Mouse (Mus musculus) midbrain, embryonic 12.5 days (tissue): ENCODE data around the gene Ube4b. TPM values are rescaled to one million over a fixed set of nuclear protein-coding genes. Genes with fewer than 3 reads are reported as not detected.

Experiments used
- ATAC-seq: fragments of 200-750 bp; cut with Nextera tagmentation; 2 replicates; pipeline ENCODE4 v1.8.0; 2017; ENCODE audit warnings: low read depth, moderate TSS enrichment, moderate library complexity; ENCODE audit not compliant: low FRiP score
- H3K27ac ChIP-seq: fragments of 300-500 bp; sonication (generic); replicated peaks from 2 replicates; pipeline ENCODE4 v1.5.1; 2016; ENCODE audit warnings: mild to moderate bottlenecking
- H3K27me3 ChIP-seq: fragments of 300-500 bp; sonication (generic); 2 replicates; pipeline ENCODE4 v1.6.1; 2016; ENCODE audit warnings: mild to moderate bottlenecking
- H3K36me3 ChIP-seq: fragments of 300-500 bp; sonication (generic); 2 replicates; pipeline ENCODE4 v1.6.1; 2016
- H3K4me1 ChIP-seq: fragments of 300-500 bp; sonication (generic); 2 replicates; pipeline ENCODE4 v1.6.1; 2016
- H3K4me2 ChIP-seq: fragments of 300-500 bp; sonication (generic); replicated peaks from 2 replicates; pipeline ENCODE4 v1.6.1; 2016; ENCODE audit warnings: mild to moderate bottlenecking, moderate library complexity
- H3K4me3 ChIP-seq: fragments of 300-500 bp; sonication (generic); 2 replicates; pipeline ENCODE4 v1.5.1; 2016; ENCODE audit warnings: mild to moderate bottlenecking
- H3K9ac ChIP-seq: fragments of 300-500 bp; sonication (generic); replicated peaks from 2 replicates; pipeline ENCODE4 v1.6.1; 2016; ENCODE audit warnings: mild to moderate bottlenecking, moderate library complexity
- H3K9me3 ChIP-seq: fragments of 300-500 bp; sonication (generic); 2 replicates; pipeline ENCODE4 v1.6.1; 2016; ENCODE audit warnings: mild to moderate bottlenecking
- WGBS: fragments of 180-500 bp; shearing (Covaris S2); methylation state at CpG from one replicate; pipeline ENCODE4 v1.1.7; 2016; 5-methylcytosine and 5-hydroxymethylcytosine counted together
- polyA plus RNA-seq: library from polyadenylated mRNA; unstranded; fragments of >200 nt; fragmentation: Nextera tagmentation; extraction: Ambion mirVana; gene quantifications from 2 replicates; pipeline ENCODE4 v1.2.1, GENCODE M21; 2016

The Ube4b gene
- polyA plus RNA-seq, 1 experiment from 2014 or later: 78.2 TPM

DNA sequence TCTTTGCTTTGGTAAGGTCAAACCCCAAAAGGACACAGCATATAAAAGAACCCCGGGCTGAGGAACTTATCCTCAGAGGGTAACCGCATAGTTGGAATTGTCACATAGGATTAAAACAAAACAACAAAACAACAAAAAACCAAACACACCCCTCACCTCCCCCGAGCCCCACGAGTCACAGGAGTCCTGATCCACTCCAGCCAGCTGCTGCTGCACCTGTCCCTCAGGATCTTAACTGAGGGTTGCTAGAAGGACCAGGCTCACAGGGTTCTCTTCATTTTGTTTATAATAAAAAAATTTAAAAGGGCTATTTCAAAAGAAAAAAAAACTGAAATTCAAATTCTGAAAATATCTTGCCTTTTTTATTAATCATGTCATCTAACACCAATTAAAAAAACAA lies 97.8 kb downstream of the Ube4b start:
- H3K4me1 ChIP-seq: no peaks in the 10 kb centered on the region
- H3K9me3 ChIP-seq: no peaks in the 10 kb centered on the region
- no peak overlapping the region for H3K4me3 ChIP-seq
- 78% methylated on average over 4 of the region's 4 CpGs for WGBS
- H3K9ac ChIP-seq: no peak overlapping the region
- peaks cover 63% of the 10 kb centered on the region for H3K36me3 ChIP-seq
- no peaks in the 10 kb centered on the region for H3K27me3 ChIP-seq
- H3K4me2 ChIP-seq: no peak overlapping the region
- no peak overlapping the region for H3K27ac ChIP-seq
- no peak for ATAC-seq

DNA sequence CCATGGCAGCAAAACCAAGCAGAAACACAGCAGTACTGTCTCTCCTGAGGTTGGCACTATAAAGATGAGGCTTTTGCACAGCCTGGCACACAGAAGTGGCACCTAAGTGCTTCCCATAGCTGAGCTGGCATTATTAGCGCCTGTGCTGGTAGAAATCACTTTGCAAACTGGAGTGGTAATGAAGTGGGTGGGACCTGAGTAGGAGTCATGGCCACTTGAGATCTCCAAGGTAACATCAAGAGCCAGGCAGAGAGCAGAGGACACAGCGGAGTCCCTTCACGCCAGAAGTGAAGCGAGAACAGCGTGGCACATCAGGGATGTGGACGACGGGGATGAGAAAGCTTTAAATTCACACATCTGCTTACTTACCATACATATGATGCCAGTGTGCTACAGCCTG lies 99.3 kb downstream of the Ube4b start:
- H3K4me2 ChIP-seq: no peak overlapping the region
- H3K4me3 ChIP-seq: no peak overlapping the region
- H3K9me3 ChIP-seq: no peaks in the 10 kb centered on the region
- H3K27ac ChIP-seq: 0 out of 2 replicates have a peak overlapping the region, but pooled peaks have one; percentile 10
- ATAC-seq: no peak
- no peaks in the 10 kb centered on the region for H3K27me3 ChIP-seq
- 92% methylated on average over 7 of the region's 7 CpGs for WGBS
- H3K36me3 ChIP-seq: peaks cover 52% of the 10 kb centered on the region
- H3K4me1 ChIP-seq: 0 out of 2 replicates have a peak, but pooled peaks cover 2% of the 10 kb centered on the region
- no peak overlapping the region for H3K9ac ChIP-seq

DNA sequence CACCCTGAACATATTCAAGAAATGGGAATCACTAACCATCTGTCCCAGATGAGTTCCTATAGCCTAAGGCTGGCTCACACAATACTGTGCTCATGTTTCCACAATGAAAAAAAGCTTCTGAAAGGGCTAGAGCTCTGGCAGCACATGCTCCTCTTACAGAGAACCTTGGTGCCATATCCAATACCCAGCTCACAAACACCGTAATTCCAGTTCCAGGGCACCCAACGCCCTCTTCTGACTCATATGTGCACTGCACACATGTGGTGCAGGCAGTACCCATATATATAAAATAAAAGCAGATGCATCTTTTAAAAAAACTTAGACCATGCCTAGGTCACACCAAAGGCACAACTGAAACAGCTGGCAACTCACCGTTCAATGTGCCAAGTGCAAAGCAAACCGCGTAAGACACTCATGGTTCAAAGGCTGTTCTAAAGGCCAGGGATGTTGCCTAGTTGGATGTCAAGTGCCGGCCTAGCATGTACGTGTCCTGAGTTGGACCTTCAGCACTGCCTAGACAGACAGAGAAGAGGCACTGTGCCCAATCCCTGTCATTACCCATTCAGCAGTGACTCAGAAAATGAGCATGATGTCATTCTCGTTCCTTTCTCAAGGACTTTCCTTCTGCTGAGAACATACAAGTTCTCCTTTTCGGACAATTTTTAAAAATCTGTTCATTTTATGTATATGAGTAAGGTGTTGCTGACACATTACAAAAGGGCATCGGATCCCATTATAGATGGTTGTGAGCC lies 101.0 kb downstream of the Ube4b start:
- Histone ChIP-seq H3K36me3 (peaks cover 36% of the 10 kb centered on the region), H3K4me3 (no peak overlapping the region), H3K9me3 (no peaks in the 10 kb centered on the region), H3K4me1 (0 out of 2 replicates have a peak, but pooled peaks cover 4% of the 10 kb centered on the region), H3K27ac (no peak overlapping the region), H3K27me3 (no peaks in the 10 kb centered on the region), H3K4me2 (no peak overlapping the region), H3K9ac (no peak overlapping the region)
- no peak for ATAC-seq
- 89% methylated on average over 10 of the region's 10 CpGs for WGBS

DNA sequence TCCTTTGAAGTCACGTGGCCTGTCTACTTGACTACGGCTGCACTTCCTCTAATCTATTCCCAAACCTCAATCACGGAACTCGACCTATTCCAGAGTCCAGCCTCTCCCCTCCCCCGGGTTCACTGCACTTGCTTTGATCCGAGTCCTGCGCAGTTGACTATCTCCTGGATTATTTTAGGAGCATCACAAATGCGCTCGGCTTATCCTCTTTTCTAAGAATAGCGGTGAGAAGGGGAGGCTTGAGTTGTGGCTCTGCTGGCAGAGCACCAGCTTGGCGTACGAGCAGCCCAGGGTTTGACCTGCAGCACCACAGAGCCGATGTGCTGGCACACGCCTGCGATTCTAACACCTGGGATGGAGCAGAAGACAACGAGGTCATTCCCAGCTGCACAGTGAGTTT lies 102.8 kb downstream of the Ube4b start:
- H3K4me2 ChIP-seq: no peak overlapping the region

DNA sequence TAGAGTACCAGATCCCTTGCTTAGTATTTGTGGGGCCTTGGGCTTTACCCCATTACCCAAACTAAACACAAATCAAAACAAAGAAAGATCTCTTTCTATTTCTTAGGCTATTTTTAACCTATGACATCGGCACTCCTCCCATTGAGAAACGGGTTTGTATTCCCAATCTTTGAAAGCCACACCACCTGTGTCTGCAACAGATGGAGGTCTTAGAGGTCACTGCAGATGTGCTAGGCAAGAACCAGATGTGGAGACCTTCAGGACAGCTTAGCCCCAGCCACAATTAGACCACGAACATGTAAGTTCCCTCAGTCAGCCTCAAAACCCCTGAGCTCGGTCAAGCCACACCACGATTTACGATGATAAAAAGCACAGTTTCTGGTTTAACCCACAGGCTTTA lies 103.8 kb downstream of the Ube4b start:
- Histone ChIP-seq H3K4me2 (no peak overlapping the region), H3K27ac (no peak overlapping the region), H3K36me3 (peaks cover 11% of the 10 kb centered on the region), H3K27me3 (no peaks in the 10 kb centered on the region), H3K9me3 (no peaks in the 10 kb centered on the region), H3K9ac (no peak overlapping the region), H3K4me1 (peaks cover 4% of the 10 kb centered on the region; the same call in 1 of the 2 replicates), H3K4me3 (no peak overlapping the region)
- no peak for ATAC-seq
- WGBS: 79% methylated on average over 6 of the region's 6 CpGs

More for the DNA sequence above, 102.8 kb downstream of the Ube4b start:
- no peak for ATAC-seq
- H3K4me1 ChIP-seq: peaks cover 4% of the 10 kb centered on the region; the same call in 1 of the 2 replicates
- no peaks in the 10 kb centered on the region for H3K9me3 ChIP-seq
- peaks cover 19% of the 10 kb centered on the region for H3K36me3 ChIP-seq
- H3K4me3 ChIP-seq: no peak overlapping the region
- H3K9ac ChIP-seq: no peak overlapping the region
- H3K27ac ChIP-seq: no peak overlapping the region
- WGBS: 88% methylated on average over 16 of the region's 16 CpGs
- H3K27me3 ChIP-seq: no peaks in the 10 kb centered on the region

DNA sequence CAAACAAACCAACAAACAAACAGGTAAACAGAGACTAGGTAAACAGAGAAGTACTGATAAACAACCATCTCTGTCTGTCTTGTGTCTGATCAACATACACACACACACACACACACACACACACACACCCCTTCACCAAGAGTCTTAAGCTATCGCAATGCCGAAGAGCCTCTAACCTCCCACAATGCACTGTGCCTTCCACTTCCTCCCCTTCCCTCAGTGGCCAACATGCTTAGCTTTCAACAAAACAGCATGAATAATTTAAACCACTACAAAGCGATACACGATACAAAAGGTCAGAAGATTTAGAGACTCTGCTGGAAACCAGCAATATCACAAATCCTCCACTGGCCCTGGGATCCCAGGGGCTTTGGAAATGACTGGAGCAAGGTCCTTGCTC lies 104.3 kb downstream of the Ube4b start:
- H3K4me2 ChIP-seq: no peak overlapping the region
- H3K27me3 ChIP-seq: no peaks in the 10 kb centered on the region
- peaks cover 7% of the 10 kb centered on the region for H3K36me3 ChIP-seq
- H3K9me3 ChIP-seq: no peaks in the 10 kb centered on the region
- no peak overlapping the region for H3K27ac ChIP-seq
- H3K4me3 ChIP-seq: no peak overlapping the region
- WGBS: 42% methylated on average over 4 of the region's 4 CpGs
- no peak for ATAC-seq
- peaks cover 4% of the 10 kb centered on the region; the same call in 1 of the 2 replicates for H3K4me1 ChIP-seq
- H3K9ac ChIP-seq: no peak overlapping the region

DNA sequence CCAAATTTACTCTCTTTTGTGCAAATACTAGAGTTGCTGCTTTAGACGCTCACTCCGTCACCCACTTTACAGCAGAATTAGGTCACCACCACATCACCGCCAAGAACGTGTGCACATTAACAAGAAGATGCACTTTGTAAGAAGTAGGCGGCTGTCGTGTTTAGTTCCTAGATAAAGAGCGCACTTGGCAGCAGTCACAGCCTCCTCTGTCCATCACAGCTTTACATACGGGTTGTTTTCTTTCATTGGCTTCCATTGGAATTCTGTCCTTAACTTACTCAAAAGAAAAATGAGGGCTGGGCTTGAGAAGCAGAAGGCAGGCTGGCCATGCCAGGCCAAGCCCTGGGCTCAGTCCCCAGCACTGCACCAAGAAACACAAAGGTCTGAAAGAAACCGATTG lies 107.5 kb downstream of the Ube4b start:
- Histone ChIP-seq H3K4me1 (peaks cover 4% of the 10 kb centered on the region; the same call in 1 of the 2 replicates), H3K4me3 (no peak overlapping the region), H3K9ac (no peak overlapping the region), H3K36me3 (no peaks in the 10 kb centered on the region), H3K9me3 (no peaks in the 10 kb centered on the region), H3K4me2 (no peak overlapping the region), H3K27ac (no peak overlapping the region; the same call in 1 of the 2 replicates), H3K27me3 (no peaks in the 10 kb centered on the region)
- ATAC-seq: no peak
- WGBS: 80% methylated on average over 9 of the region's 9 CpGs

DNA sequence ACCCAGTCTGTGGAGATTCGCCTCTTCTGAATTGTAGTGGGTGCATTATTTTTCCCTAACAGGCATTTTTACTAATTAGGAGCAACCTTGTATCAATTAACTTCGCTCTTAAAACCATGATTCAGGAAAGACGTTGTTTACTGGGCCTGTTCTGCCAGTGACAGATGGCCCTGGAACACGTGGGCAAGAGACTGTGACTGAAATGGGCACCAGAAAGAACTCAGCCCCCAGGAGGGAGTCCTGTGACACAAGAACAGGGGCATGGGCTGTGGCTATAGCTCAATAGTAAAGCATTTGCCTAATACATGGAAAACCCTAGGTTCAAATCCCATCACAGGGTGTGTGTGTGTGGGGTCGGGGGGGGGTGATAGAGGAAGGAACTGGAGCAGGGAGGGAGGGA lies 109.2 kb downstream of the Ube4b start:
- H3K36me3 ChIP-seq: no peaks in the 10 kb centered on the region
- H3K27me3 ChIP-seq: no peaks in the 10 kb centered on the region
- no peak for ATAC-seq
- no peak overlapping the region for H3K27ac ChIP-seq
- no peak overlapping the region for H3K9ac ChIP-seq
- WGBS: 68% methylated on average over 5 of the region's 5 CpGs
- peaks cover 3% of the 10 kb centered on the region; the same call in 1 of the 2 replicates for H3K4me1 ChIP-seq
- no peak overlapping the region for H3K4me3 ChIP-seq
- H3K4me2 ChIP-seq: no peak overlapping the region
- H3K9me3 ChIP-seq: no peaks in the 10 kb centered on the region

DNA sequence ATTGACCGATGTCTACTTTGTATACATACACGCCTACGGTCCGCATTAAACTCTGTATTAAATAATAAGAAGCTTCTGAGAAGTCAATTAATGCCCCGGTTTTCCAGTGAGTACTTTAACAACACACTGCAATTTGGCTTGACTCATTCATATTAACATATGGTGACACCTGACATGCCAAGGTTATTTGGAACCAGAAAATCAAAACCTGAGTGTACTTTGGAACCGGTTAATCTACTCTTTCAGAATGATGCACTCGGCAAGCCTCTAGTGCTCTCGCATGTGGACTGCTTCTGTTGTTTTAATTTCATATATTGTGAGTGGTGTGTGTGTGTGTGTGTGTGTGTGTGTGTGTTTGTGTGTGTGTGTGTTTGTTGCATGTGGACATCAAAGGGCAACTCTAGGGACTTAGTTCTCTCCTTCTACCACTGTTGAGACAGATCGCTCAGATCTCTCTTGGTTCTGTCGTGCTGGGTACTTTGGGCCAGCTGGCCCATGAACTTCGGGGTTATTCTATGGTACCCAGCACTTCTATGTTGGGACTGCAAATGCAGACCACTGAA lies 112.2 kb downstream of the Ube4b start:
- H3K9me3 ChIP-seq: no peaks in the 10 kb centered on the region
- no peak overlapping the region for H3K9ac ChIP-seq
- H3K36me3 ChIP-seq: no peaks in the 10 kb centered on the region
- no peaks in the 10 kb centered on the region for H3K27me3 ChIP-seq
- no peak overlapping the region for H3K4me3 ChIP-seq
- H3K27ac ChIP-seq: no peak overlapping the region
- ATAC-seq: no peak
- H3K4me2 ChIP-seq: no peak overlapping the region
- peaks cover 5% of the 10 kb centered on the region; the same call in 1 of the 2 replicates for H3K4me1 ChIP-seq
- WGBS: 94% methylated on average over 11 of the region's 11 CpGs

DNA sequence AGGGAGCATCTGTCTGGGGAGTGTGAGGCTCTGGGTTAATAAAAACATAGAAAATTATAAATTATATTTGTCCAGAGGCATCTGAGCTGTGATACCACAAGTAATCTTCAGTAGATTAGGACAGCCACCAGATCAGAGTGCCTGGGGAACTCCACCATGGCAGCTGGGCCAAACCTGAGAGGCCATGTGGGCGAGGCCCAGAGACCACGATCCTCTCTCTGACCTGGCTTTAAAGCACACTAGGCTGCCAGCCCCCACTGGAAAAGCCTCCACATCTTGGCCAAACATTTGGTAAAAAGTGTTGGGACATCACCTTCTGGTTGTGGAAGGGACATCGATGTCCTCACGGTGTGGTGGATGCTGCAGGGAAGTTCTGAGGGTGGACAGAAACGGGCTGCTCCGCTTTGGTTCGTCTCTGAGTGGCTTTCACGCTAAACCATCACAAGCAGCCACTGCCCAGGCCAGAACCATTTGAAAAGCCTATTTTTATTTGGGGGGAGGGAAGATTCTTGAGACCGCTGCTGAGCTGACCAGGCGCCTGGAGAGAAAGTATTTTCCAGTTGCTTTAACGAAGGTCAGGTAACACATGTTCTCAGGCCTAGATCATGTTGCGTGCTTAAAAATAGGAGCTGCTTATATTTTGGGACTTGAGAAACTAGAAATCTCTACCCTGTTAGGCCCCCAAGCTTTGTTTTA lies 112.8 kb downstream of the Ube4b start:
- Histone ChIP-seq H3K4me2 (no peak overlapping the region), H3K4me1 (peaks cover 11% of the 10 kb centered on the region), H3K36me3 (no peaks in the 10 kb centered on the region), H3K27me3 (no peaks in the 10 kb centered on the region), H3K27ac (no peak overlapping the region), H3K9me3 (no peaks in the 10 kb centered on the region), H3K9ac (no peak overlapping the region), H3K4me3 (no peak overlapping the region)
- ATAC-seq: no peak
- 87% methylated on average over 12 of the region's 12 CpGs for WGBS

DNA sequence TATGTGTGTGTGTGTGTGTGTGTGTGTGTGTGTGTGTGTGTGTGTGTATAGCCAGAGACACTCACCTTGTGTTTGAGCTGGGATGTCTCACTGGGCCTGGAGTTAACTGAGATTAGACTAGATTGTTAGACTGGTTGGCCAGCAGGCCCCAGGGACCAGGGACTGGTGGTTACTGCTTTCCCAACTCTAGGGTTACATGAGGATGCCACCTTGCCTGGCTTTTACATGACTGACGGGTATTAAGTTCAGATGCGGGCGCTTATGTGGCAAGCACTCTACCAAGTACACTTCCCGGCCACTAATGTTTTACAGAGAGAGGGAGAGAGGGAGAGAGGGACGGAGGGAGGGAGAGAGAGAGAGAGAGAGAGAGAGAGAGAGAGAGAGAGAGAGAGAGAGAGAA lies 114.6 kb downstream of the Ube4b start:
- Histone ChIP-seq H3K9ac (no peak overlapping the region), H3K36me3 (no peaks in the 10 kb centered on the region), H3K27me3 (no peaks in the 10 kb centered on the region), H3K9me3 (no peaks in the 10 kb centered on the region), H3K4me2 (no peak overlapping the region), H3K4me3 (no peak overlapping the region), H3K27ac (no peak overlapping the region), H3K4me1 (peaks cover 16% of the 10 kb centered on the region)
- 89% methylated on average over 5 of the region's 5 CpGs for WGBS
- ATAC-seq: no peak

DNA sequence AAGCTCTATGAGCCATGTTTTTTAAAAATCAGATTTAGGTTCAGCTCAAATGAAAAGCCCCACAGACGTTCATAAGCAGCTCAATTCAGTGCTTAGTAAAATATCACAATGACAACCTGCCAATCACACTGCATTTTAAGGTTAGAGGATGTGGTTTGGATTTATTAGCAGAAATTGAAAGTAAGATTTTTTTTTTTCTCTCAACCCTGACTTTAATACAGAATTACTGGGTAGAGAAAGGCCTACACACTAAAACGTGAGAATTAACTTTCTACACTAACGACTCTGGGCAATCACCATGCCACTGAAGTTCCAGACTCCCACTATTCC lies 118.1 kb downstream of the Ube4b start:
- peaks cover 42% of the 10 kb centered on the region for H3K4me1 ChIP-seq
- no peak for ATAC-seq
- H3K27ac ChIP-seq: peak overlapping the region; percentile 99
- peak overlapping the region; percentile 100 for H3K4me3 ChIP-seq
- H3K4me2 ChIP-seq: peak overlapping the region; percentile 61
- 27% methylated on average over 3 of the region's 3 CpGs for WGBS
- no peaks in the 10 kb centered on the region for H3K27me3 ChIP-seq
- H3K9ac ChIP-seq: peak overlapping the region; percentile 99
- H3K9me3 ChIP-seq: no peaks in the 10 kb centered on the region
- no peaks in the 10 kb centered on the region for H3K36me3 ChIP-seq
